In genomic region chr15:96332468-96333213, GRCm38 (mm10) we compare ENCODE assay signal across 17 mouse cellular contexts. TPM values are rescaled to one million over a fixed set of nuclear protein-coding genes. Genes with fewer than 3 reads are reported as not detected.
DNase-seq lines count a peak whose midpoint lies in the region; ATAC-seq and TF ChIP-seq lines count a peak whose summit lies in the region.
"Had no signal": no experiment of that assay in that cellular context is flagged by ENCODE, and none has a peak within 500 bp of the region (broad histone marks: within the 10 kb centered on the region; RNA-seq: fewer than 3 reads in every experiment).

No protein-coding gene starts in this region.

- peaks cover 8% of the 10 kb centered on the region; the same call in 1 of the 2 replicates for H3K4me1 ChIP-seq in midbrain, embryonic 12.5 days
- H3K4me1 ChIP-seq in midbrain, embryonic 10.5 days = peaks cover 17% of the 10 kb centered on the region

- H3K27ac ChIP-seq in gastrocnemius, adult 2 months = peak overlapping the region; percentile 8; the same call in 1 of the 2 replicates
- peak overlapping the region; percentile 46 for H3K27ac ChIP-seq in midbrain, embryonic 12.5 days (replicated peaks)
- no peak overlapping the region for H3K27ac ChIP-seq in midbrain, embryonic 10.5 days (replicated peaks)
- H3K27ac ChIP-seq: hindbrain, embryonic 14.5 days; liver, embryonic 14.5 days had no signal

- no peak overlapping the region for H3K4me2 ChIP-seq in midbrain, embryonic 12.5 days (replicated peaks)
- H3K4me2 ChIP-seq: hindbrain, embryonic 14.5 days had no signal

- TF ChIP-seq CTCF in gastrocnemius, adult 2 months (IDR thresholded peaks at IDR 0.05) = no peak

- H3K9ac ChIP-seq in midbrain, embryonic 12.5 days (replicated peaks) = no peak overlapping the region
- H3K9ac ChIP-seq: hindbrain, embryonic 14.5 days; liver, embryonic 14.5 days had no signal

- no peak overlapping the region for H3K4me3 ChIP-seq in gastrocnemius, adult 2 months
- no peak overlapping the region for H3K4me3 ChIP-seq in midbrain, embryonic 12.5 days
- H3K4me3 ChIP-seq in midbrain, embryonic 10.5 days = no peak overlapping the region

- intact Hi-C loops in gastrocnemius, adult 2 months (cut with DNase I) = no loop called here

- no peak for DNase-seq in gastrocnemius, adult 2 months
- no peak for DNase-seq in gastrocnemius, postnatal 4 days (ENCODE audit: low spot score in 2 of 2)
- no peak for DNase-seq in midbrain, embryonic 10.5 days (ENCODE audit: low spot score)
- peak; percentile 48 for DNase-seq in brain, adult 2 months (ENCODE audit: low read depth, low spot score)
- DNase-seq in telencephalon, adult 2 months (ENCODE audit: low read depth, low spot score) = peak; percentile 21
- no peak for DNase-seq in adrenal gland, adult 18-20 months (ENCODE audit: low spot score in 2 of 2)
- DNase-seq: adrenal gland, postnatal 25 days; cerebellum, postnatal 14 days; gastrocnemius, postnatal 36 days; kidney, adult 2 months; kidney, postnatal 36 days; left cerebral cortex, postnatal 4 days; right cerebral cortex, postnatal 4 days had no signal

- no peaks in the 10 kb centered on the region for H3K9me3 ChIP-seq in midbrain, embryonic 12.5 days
- H3K9me3 ChIP-seq in midbrain, embryonic 10.5 days (replicated peaks) = no peaks in the 10 kb centered on the region

- WGBS in midbrain, embryonic 12.5 days = 84% methylated on average over 9 of the region's 9 CpGs
- whole genome bisulfite sequencing in midbrain, embryonic 10.5 days = 88% methylated on average over 9 of the region's 9 CpGs

- H3K27me3 ChIP-seq in midbrain, embryonic 12.5 days = no peaks in the 10 kb centered on the region
- H3K27me3 ChIP-seq in midbrain, embryonic 10.5 days (ENCODE audit: low read depth, poor library complexity, severe bottlenecking) = no peaks in the 10 kb centered on the region

- H3K36me3 ChIP-seq in midbrain, embryonic 12.5 days = no peaks in the 10 kb centered on the region
- H3K36me3 ChIP-seq in midbrain, embryonic 10.5 days = peaks cover 21% of the 10 kb centered on the region

- no peak for ATAC-seq in midbrain, embryonic 12.5 days (ENCODE audit: low FRiP score, low read depth)
- ATAC-seq: lung, postnatal 0 days had no signal

RNA-seq across cellular contexts. Expression of gene Arid2, which starts 45.3 kb away (rescaled TPM):
- 10 to 100 TPM; 13.1 to 13.2 TPM for total RNA-seq in gastrocnemius, adult 2 months (2021)
- 10 to 100 TPM; 46.0 to 50.8 TPM for total RNA-seq in gastrocnemius, postnatal 4 days (2021)
- polyA plus RNA-seq in midbrain, embryonic 12.5 days (2016; fragmentation: Nextera tagmentation; extraction: Ambion mirVana) = 35.1 and 37.5 TPM in 2 replicates
- polyA plus RNA-seq in midbrain, embryonic 10.5 days (2016; fragmentation: Nextera tagmentation; extraction: Ambion mirVana) = 26.2 and 27.6 TPM in 2 replicates
- 10 to 100 TPM; 23.2 to 35.6 TPM for total RNA-seq in adrenal gland, adult 18-20 months (2021)

Comparison
In these comparisons a context has a peak if more than half of its experiments do, and no peak if none do; other contexts are left out.
1. DNase-seq: peak in brain, adult 2 months (single experiment) and telencephalon, adult 2 months (single experiment); none in gastrocnemius, adult 2 months (single experiment), gastrocnemius, postnatal 4 days (0 of 2), midbrain, embryonic 10.5 days (single experiment) and adrenal gland, adult 18-20 months (0 of 2).